Comparison of ENCODE assay signal across 8 mouse cellular contexts in the genomic region with DNA sequence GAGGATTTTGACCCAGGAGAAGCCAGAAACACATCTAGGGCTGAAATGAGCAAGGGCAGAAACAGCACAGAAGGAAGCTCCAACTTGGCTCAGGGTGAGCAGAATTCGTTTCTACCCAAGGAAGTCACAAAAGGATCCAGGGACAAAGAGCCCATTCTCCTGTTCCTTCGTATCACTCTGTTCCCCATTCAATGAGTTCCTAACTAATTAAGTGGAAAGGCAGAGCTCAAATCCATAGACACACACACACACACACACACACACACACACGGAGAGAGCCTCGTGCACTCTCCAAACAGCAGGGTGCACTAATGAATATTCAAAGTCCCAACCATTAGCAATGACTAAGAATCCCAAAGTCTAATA. TPM values are rescaled to one million over a fixed set of nuclear protein-coding genes. Genes with fewer than 3 reads are reported as not detected.
DNase-seq lines count a peak whose midpoint lies in the region; ATAC-seq and TF ChIP-seq lines count a peak whose summit lies in the region.

No protein-coding gene starts in this region.

- no peaks in the 10 kb centered on the region for H3K9me3 ChIP-seq in limb, embryonic 12.5 days

- no peak for TF ChIP-seq EP300 in heart, adult 2 months (IDR thresholded peaks at IDR 0.05; ENCODE audit: insufficient read depth, low read depth, low read length)

- H3K4me3 ChIP-seq in heart, adult 2 months, result peak overlapping the region; percentile 22
- H3K4me3 ChIP-seq in limb, embryonic 12.5 days (replicated peaks), result no peak overlapping the region

- peak overlapping the region; percentile 83 for H3K27ac ChIP-seq in heart, adult 2 months
- H3K27ac ChIP-seq in limb, embryonic 12.5 days, result peak overlapping the region; percentile 59

- H3K4me1 ChIP-seq in heart, adult 2 months (ENCODE audit: control insufficient read depth, insufficient read depth, low read length), result peaks cover 22% of the 10 kb centered on the region
- H3K4me1 ChIP-seq in limb, embryonic 12.5 days (replicated peaks), result peaks cover 55% of the 10 kb centered on the region

- H3K4me2 ChIP-seq in limb, embryonic 12.5 days, result no peak overlapping the region

- H3K36me3 ChIP-seq in heart, adult 2 months (ENCODE audit: control insufficient read depth, insufficient read depth, low read length), result peaks cover 4% of the 10 kb centered on the region; the same call in 1 of the 2 replicates
- no peaks in the 10 kb centered on the region for H3K36me3 ChIP-seq in limb, embryonic 12.5 days

- 32% methylated on average over 4 of the region's 4 CpGs for WGBS in heart, adult 2 months
- WGBS in limb, embryonic 12.5 days, result 34% methylated on average over 4 of the region's 4 CpGs

- no peak for TF ChIP-seq POLR2A in heart, adult 2 months (IDR thresholded peaks at IDR 0.05; ENCODE audit: insufficient read depth, low read depth, low read length)

- TF ChIP-seq CTCF in heart, adult 2 months (IDR thresholded peaks at IDR 0.05), result no peak

- no peak for ATAC-seq in limb, embryonic 12.5 days (ENCODE audit: insufficient number of reproducible peaks, insufficient read depth, low FRiP score, low TSS enrichment, low read depth)

- no peak for DNase-seq in heart, adult 2 months
- DNase-seq in heart, adult 11 months, result no peak
- DNase-seq in thymus, postnatal 14 days, result peak; percentile 19
- DNase-seq in thymus, postnatal 0 days (ENCODE audit: low spot score), result no peak
- DNase-seq in retina, embryonic 14.5 days (ENCODE audit: low spot score), result peak; percentile 57
- DNase-seq in gastrocnemius, adult 8-10 months (ENCODE audit: low spot score in 2 of 2), result no peak
- DNase-seq in gastrocnemius, adult 18-20 months (ENCODE audit: low spot score), result no peak

- no peaks in the 10 kb centered on the region for H3K27me3 ChIP-seq in heart, adult 2 months (ENCODE audit: control insufficient read depth, insufficient read depth, low read length)
- H3K27me3 ChIP-seq in limb, embryonic 12.5 days, result no peaks in the 10 kb centered on the region

- intact Hi-C loops in heart, adult 2 months (cut with DNase I), result loop anchor here (2.0 kb wide), 1 partner anchor 32 kb away; no protein-coding TSS in a partner anchor

- peaks cover 3% of the 10 kb centered on the region; the same call in 1 of the 2 replicates for H3K79me2 ChIP-seq in heart, adult 2 months (replicated peaks; ENCODE audit: control insufficient read depth, insufficient read depth, low read length)

- no peak overlapping the region; the same call in 1 of the 2 replicates for H3K9ac ChIP-seq in heart, adult 2 months (ENCODE audit: low read depth, low read length)
- no peak overlapping the region for H3K9ac ChIP-seq in limb, embryonic 12.5 days (replicated peaks)

RNA-seq across cellular contexts. Expression of a gene that starts 54.0 kb away (rescaled TPM):
- total RNA-seq in heart, adult 2 months (2021), result 10 to 100 TPM; 66.4 to 68.1 TPM
- polyA plus RNA-seq in heart, adult 2 months (2012; rRNA removed), result 22.7 and 39.4 TPM in 2 replicates
- polyA plus RNA-seq in thymus, postnatal 0 days (2015; fragmentation: Nextera tagmentation; extraction: Ambion mirVana), result 13.5 and 15.1 TPM in 2 replicates
- polyA plus RNA-seq in limb, embryonic 12.5 days (2016; fragmentation: Nextera tagmentation; extraction: Ambion mirVana), result 31.9 and 34.9 TPM in 2 replicates
- 10 to 100 TPM; 54.3 to 72.7 (median 61.5) TPM for total RNA-seq in gastrocnemius, adult 8-10 months (2022)
- total RNA-seq in gastrocnemius, adult 18-20 months (2021), result 10 to 100 TPM; 73.8 to 93.7 TPM

Comparison
In these comparisons a context has a peak if more than half of its experiments do, and no peak if none do; other contexts are left out.
1. DNase-seq: peak in thymus, postnatal 14 days (single experiment) and retina, embryonic 14.5 days (single experiment); none in heart, adult 2 months (0 of 2), heart, adult 11 months (single experiment), thymus, postnatal 0 days (single experiment), gastrocnemius, adult 8-10 months (0 of 2) and gastrocnemius, adult 18-20 months (single experiment).